Mouse (Mus musculus) lung, postnatal 0 days (tissue): Measurements from ENCODE around the gene Xpo4. TPM values are rescaled to one million over a fixed set of nuclear protein-coding genes. Genes with fewer than 3 reads are reported as not detected.
"Not testable (repeated sequence)": the region's sequence is repeated elsewhere in the genome, so short reads cannot be mapped to it uniquely, and the experiment has no call there.

Experiments
- ATAC-seq: fragments of 200-750 bp; cut with Nextera tagmentation; 2 replicates; pipeline ENCODE4 v1.8.0; 2017; ENCODE audit warnings: moderate library complexity
- DNase-seq: peaks from one replicate; pipeline ENCODE4 v3.0.0-alpha.2; 2016; ENCODE audit warnings: low spot score
- H3K27ac ChIP-seq: fragments of 300-500 bp; sonication (generic); 2 replicates; pipeline ENCODE4 v1.5.1; 2014; ENCODE audit warnings: antibody characterized with exemption, mild to moderate bottlenecking, low read length, mixed read lengths
- H3K27me3 ChIP-seq: fragments of 300-500 bp; sonication (generic); replicated peaks from 2 replicates; pipeline ENCODE4 v1.6.1; 2014; ENCODE audit warnings: low read length, mixed read lengths; ENCODE audit not compliant: insufficient read depth
- H3K36me3 ChIP-seq: fragments of 300-500 bp; sonication (generic); 2 replicates; pipeline ENCODE4 v1.6.1; 2014; ENCODE audit warnings: low read length, mixed read lengths; ENCODE audit not compliant: insufficient read depth
- H3K4me1 ChIP-seq: fragments of 300-500 bp; sonication (generic); 2 replicates; pipeline ENCODE4 v1.6.1; 2014; ENCODE audit warnings: antibody characterized with exemption, low read depth, low read length, mixed read lengths; ENCODE audit not compliant: insufficient read depth
- H3K4me2 ChIP-seq: fragments of 300-500 bp; sonication (generic); replicated peaks from 2 replicates; pipeline ENCODE4 v1.6.1; 2014; ENCODE audit warnings: low read depth, mild to moderate bottlenecking, low read length, moderate library complexity, mixed read lengths
- H3K4me3 ChIP-seq: fragments of 300-500 bp; sonication (generic); 2 replicates; pipeline ENCODE4 v1.5.1; 2014; ENCODE audit warnings: low read depth, low read length
- H3K9ac ChIP-seq: fragments of 300-500 bp; sonication (generic); replicated peaks from 2 replicates; pipeline ENCODE4 v1.6.1; 2014; ENCODE audit warnings: low read depth, mild to moderate bottlenecking
- H3K9me3 ChIP-seq: fragments of 300-500 bp; sonication (generic); 2 replicates; pipeline ENCODE4 v1.6.1; 2016; ENCODE audit warnings: low read length, mixed read lengths
- CTCF ChIP-seq: IDR thresholded peaks from 2 replicates; pipeline ENCODE4 v1.5.1; 2016; ENCODE audit warnings: antibody characterized with exemption, mild to moderate bottlenecking
- EP300 ChIP-seq: IDR thresholded peaks from 2 replicates; pipeline ENCODE4 v1.6.1; 2016; ENCODE audit warnings: antibody characterized with exemption, mild to moderate bottlenecking, control low read depth
- WGBS: fragments of 180-500 bp; shearing (Covaris S2); extraction: QIAGEN DNeasy Blood & Tissue Kit; methylation state at CpG from one replicate; pipeline ENCODE4 v1.1.7; 2014; 5-methylcytosine and 5-hydroxymethylcytosine counted together
- polyA plus RNA-seq: library from polyadenylated mRNA; unstranded; fragments of >200 nt; fragmentation: Nextera tagmentation; extraction: Ambion mirVana; gene quantifications from 2 replicates; pipeline ENCODE4 v1.2.1, GENCODE M21; 2015

The Xpo4 gene
- polyA plus RNA-seq, 1 experiment from 2014 or later, result 6.4 TPM

- DNase-seq (no peak), ATAC-seq (no peak)
- Histone ChIP-seq H3K9ac (peak overlapping the region; percentile 80), H3K9me3 (no peaks in the 10 kb centered on the region), H3K36me3 (no peaks in the 10 kb centered on the region), H3K27ac (peak overlapping the region; percentile 89), H3K27me3 (no peaks in the 10 kb centered on the region), H3K4me2 (peak overlapping the region; percentile 90), H3K4me1 (no peaks in the 10 kb centered on the region; the same call in 1 of the 2 replicates), H3K4me3 (peak overlapping the region; percentile 89)
- TF ChIP-seq CTCF, result no peak
- no peak for TF ChIP-seq EP300
- WGBS, result 4% methylated on average over 10 of the region's 10 CpGs
These were observed 359 bp upstream of the Xpo4 start for GRCm38 (mm10) chr14:57665628-57665950.

- TF ChIP-seq CTCF (no peak), EP300 (no peak)
- Histone ChIP-seq H3K27me3 (no peaks in the 10 kb centered on the region), H3K4me1 (no peaks in the 10 kb centered on the region; the same call in 1 of the 2 replicates), H3K4me2 (peak overlapping the region; percentile 90), H3K4me3 (peak overlapping the region; percentile 89), H3K9ac (peak overlapping the region; percentile 80), H3K27ac (peak overlapping the region; percentile 89), H3K36me3 (no peaks in the 10 kb centered on the region), H3K9me3 (no peaks in the 10 kb centered on the region)
- 0% methylated on average over 19 of the region's 19 CpGs for WGBS
- DNase-seq (peak; percentile 12), ATAC-seq (peak; percentile 44)
These were observed 864 bp downstream of the Xpo4 start for GRCm38 (mm10) chr14:57664311-57664821.

GRCm38 (mm10) chr14:57663630-57664029 is 1.6 kb downstream of the Xpo4 start:
- Histone ChIP-seq H3K4me3 (peak overlapping the region; percentile 89; the same call in 1 of the 2 replicates), H3K9ac (no peak overlapping the region), H3K4me2 (peak overlapping the region; percentile 90), H3K27ac (no peak overlapping the region), H3K27me3 (no peaks in the 10 kb centered on the region), H3K9me3 (no peaks in the 10 kb centered on the region), H3K4me1 (no peaks in the 10 kb centered on the region; the same call in 1 of the 2 replicates), H3K36me3 (no peaks in the 10 kb centered on the region)
- no peak for TF ChIP-seq CTCF
- TF ChIP-seq EP300, result no peak
- no peak for ATAC-seq
- WGBS, result 20% methylated on average over 1 of the region's 1 CpGs
- no peak for DNase-seq

- no peaks in the 10 kb centered on the region for H3K4me1 ChIP-seq
- H3K36me3 ChIP-seq, result no peaks in the 10 kb centered on the region
- H3K4me3 ChIP-seq, result no peak overlapping the region
- DNase-seq, result no peak
- no peaks in the 10 kb centered on the region for H3K9me3 ChIP-seq
- no peak for ATAC-seq
- no peak overlapping the region for H3K27ac ChIP-seq
- H3K4me2 ChIP-seq, result no peak overlapping the region
- TF ChIP-seq EP300 (no peak), CTCF (peak; percentile 31)
- WGBS, result 99% methylated on average over 4 of the region's 4 CpGs
- no peaks in the 10 kb centered on the region for H3K27me3 ChIP-seq
- H3K9ac ChIP-seq, result no peak overlapping the region
These were observed 6.9 kb downstream of the Xpo4 start for GRCm38 (mm10) chr14:57658301-57658700.

- Histone ChIP-seq H3K36me3 (no peaks in the 10 kb centered on the region), H3K9me3 (no peaks in the 10 kb centered on the region), H3K9ac (no peak overlapping the region), H3K27ac (no peak overlapping the region), H3K4me1 (no peaks in the 10 kb centered on the region), H3K4me3 (no peak overlapping the region), H3K4me2 (no peak overlapping the region), H3K27me3 (no peaks in the 10 kb centered on the region)
- TF ChIP-seq CTCF, result no peak
- no peak for TF ChIP-seq EP300
- 99% methylated on average over 2 of the region's 2 CpGs for WGBS
- no peak for DNase-seq
- ATAC-seq, result no peak
These were observed 7.7 kb downstream of the Xpo4 start for GRCm38 (mm10) chr14:57657500-57657899.

GRCm38 (mm10) chr14:57656519-57656918 is 8.7 kb downstream of the Xpo4 start:
- 91% methylated on average over 3 of the region's 3 CpGs for WGBS
- not testable (repeated sequence) for ATAC-seq, H3K4me2 ChIP-seq, H3K9me3 ChIP-seq, H3K4me3 ChIP-seq, H3K27me3 ChIP-seq, H3K9ac ChIP-seq, H3K36me3 ChIP-seq, H3K4me1 ChIP-seq, H3K27ac ChIP-seq, DNase-seq

GRCm38 (mm10) chr14:57649501-57649900 is 15.7 kb downstream of the Xpo4 start:
- Histone ChIP-seq H3K9ac (no peak overlapping the region), H3K4me2 (no peak overlapping the region), H3K27me3 (no peaks in the 10 kb centered on the region), H3K27ac (no peak overlapping the region), H3K4me1 (no peaks in the 10 kb centered on the region), H3K9me3 (no peaks in the 10 kb centered on the region), H3K4me3 (no peak overlapping the region), H3K36me3 (no peaks in the 10 kb centered on the region)
- no peak for TF ChIP-seq EP300
- TF ChIP-seq CTCF, result peak; percentile 47
- DNase-seq, result peak; percentile 48
- ATAC-seq, result no peak; the same call in 1 of the 2 replicates
